Mouse (Mus musculus): ENCODE measurements at regions not wholly inside any gene's neighbourhood (a gene's known extent, or its start where the extent isn't known, plus 50 kb on each side); places are given as distances from the start of the nearest gene placed in this dataset.

- Histone ChIP-seq H3K4me3 (ENCODE audit: low read depth, low read length) (no peak overlapping the region), H3K36me3 (replicated peaks) (no peaks in the 10 kb centered on the region), H3K4me1 (ENCODE audit: insufficient read depth, low read depth, low read length) (no peaks in the 10 kb centered on the region), H3K27me3 (ENCODE audit: insufficient read depth, low read length) (no peaks in the 10 kb centered on the region), H3K9me3 (replicated peaks) (peaks cover 5% of the 10 kb centered on the region; the same call in 1 of the 2 replicates)
- no peak for DNase-seq (ENCODE audit: low spot score)
- TF ChIP-seq GATA2 (IDR thresholded peaks at IDR 0.05; ENCODE audit: borderline replicate concordance, low read depth, low read length) (no peak), CTCF (IDR thresholded peaks at IDR 0.05; ENCODE audit: low read depth, low read length) (no peak), POLR2AphosphoS5 (IDR thresholded peaks at IDR 0.05; ENCODE audit: insufficient replicate concordance, low read depth, low read length) (no peak)
- no peak for ATAC-seq (ENCODE audit: extremely low read depth, insufficient number of reproducible peaks, low FRiP score, poor library complexity, severe bottlenecking)
Measured at GRCm38 (mm10) chr16:85629738-85630137, 76.5 kb upstream of the Cyyr1 start.

- H3K4me3 ChIP-seq (ENCODE audit: low read depth, low read length) = no peak overlapping the region
- H3K9me3 ChIP-seq (replicated peaks) = peaks cover 5% of the 10 kb centered on the region; the same call in 1 of the 2 replicates
- no peaks in the 10 kb centered on the region for H3K27me3 ChIP-seq (ENCODE audit: insufficient read depth, low read length)
- TF ChIP-seq CTCF (IDR thresholded peaks at IDR 0.05; ENCODE audit: low read depth, low read length) (no peak), GATA1 (IDR thresholded peaks at IDR 0.05; ENCODE audit: borderline replicate concordance, low read length) (no peak), TAL1 (conservative IDR thresholded peaks at IDR 0.05; ENCODE audit: low read depth, low read length) (no peak), GATA2 (IDR thresholded peaks at IDR 0.05; ENCODE audit: borderline replicate concordance, low read depth, low read length) (no peak), POLR2AphosphoS5 (IDR thresholded peaks at IDR 0.05; ENCODE audit: insufficient replicate concordance, low read depth, low read length) (no peak)
- H3K36me3 ChIP-seq (replicated peaks) = no peaks in the 10 kb centered on the region
- no peaks in the 10 kb centered on the region for H3K4me1 ChIP-seq (ENCODE audit: insufficient read depth, low read depth, low read length)
- DNase-seq (ENCODE audit: low spot score) (no peak), ATAC-seq (ENCODE audit: extremely low read depth, insufficient number of reproducible peaks, low FRiP score, poor library complexity, severe bottlenecking) (no peak)
Measured at GRCm38 (mm10) chr16:85624505-85624904, 71.3 kb upstream of the Cyyr1 start.

- Histone ChIP-seq H3K4me3 (ENCODE audit: low read depth, low read length) (peak overlapping the region; percentile 8; the same call in 1 of the 2 replicates), H3K36me3 (replicated peaks) (no peaks in the 10 kb centered on the region), H3K4me1 (ENCODE audit: insufficient read depth, low read depth, low read length) (no peaks in the 10 kb centered on the region), H3K27me3 (ENCODE audit: insufficient read depth, low read length) (no peaks in the 10 kb centered on the region), H3K9me3 (replicated peaks) (peaks cover 12% of the 10 kb centered on the region)
- ATAC-seq (ENCODE audit: extremely low read depth, insufficient number of reproducible peaks, low FRiP score, poor library complexity, severe bottlenecking) (no peak), DNase-seq (ENCODE audit: low spot score) (no peak)
- TF ChIP-seq POLR2AphosphoS5 (IDR thresholded peaks at IDR 0.05; ENCODE audit: insufficient replicate concordance, low read depth, low read length) (no peak), GATA1 (IDR thresholded peaks at IDR 0.05; ENCODE audit: borderline replicate concordance, low read length) (no peak), GATA2 (IDR thresholded peaks at IDR 0.05; ENCODE audit: borderline replicate concordance, low read depth, low read length) (no peak), TAL1 (conservative IDR thresholded peaks at IDR 0.05; ENCODE audit: low read depth, low read length) (no peak), CTCF (IDR thresholded peaks at IDR 0.05; ENCODE audit: low read depth, low read length) (no peak)
Measured at GRCm38 (mm10) chr16:85604089-85604488, 50.9 kb upstream of the Cyyr1 start.
